Mouse (Mus musculus) adrenal gland, postnatal 25 days (tissue): ENCODE results near the gene Frmpd2. TPM values are rescaled to one million over a fixed set of nuclear protein-coding genes. Genes with fewer than 3 reads are reported as not detected.

Source experiments
- total RNA-seq: library from RNA; stranded (reverse); gene quantifications from 2 replicates; pipeline ENCODE4 v1.2.3, GENCODE M21; 2021

Frmpd2 gene
- total RNA-seq, 1 experiment from 2014 or later = not detected

Other genes with a start within 250 kb of the Frmpd2 start
- 22.3 and 26.9 TPM in 2 replicates for gene Mapk8, start 24.5 kb upstream of the Frmpd2 start, total RNA-seq
- not detected in 2 replicates for gene Ptpn20, start 117.5 kb downstream of the Frmpd2 start, total RNA-seq